Mouse (Mus musculus) forebrain, embryonic 13.5 days (tissue): ENCODE measurements at regions not wholly inside any gene's neighbourhood (a gene's known extent, or its start where the extent isn't known, plus 50 kb on each side); places are given as distances from the start of the nearest gene placed in this dataset.
A peak's percentile ranks its signal among the peaks of the same experiment; 100 is the strongest.

Experiments
- ATAC-seq: fragments of 200-750 bp; cut with Nextera tagmentation; 2 replicates; pipeline ENCODE4 v1.8.0; 2017
- H3K27ac ChIP-seq: fragments of 300-500 bp; sonication (generic); 2 replicates; pipeline ENCODE4 v1.5.1; 2015; ENCODE audit warnings: inconsistent platforms, mild to moderate bottlenecking, moderate library complexity
- H3K27me3 ChIP-seq: fragments of 300-500 bp; sonication (generic); 2 replicates; pipeline ENCODE4 v1.6.1; 2015; ENCODE audit warnings: mild to moderate bottlenecking, inconsistent platforms
- H3K36me3 ChIP-seq: fragments of 300-500 bp; sonication (generic); 2 replicates; pipeline ENCODE4 v1.6.1; 2015; ENCODE audit warnings: mild to moderate bottlenecking, inconsistent platforms; ENCODE audit not compliant: poor library complexity, severe bottlenecking
- H3K4me1 ChIP-seq: fragments of 300-500 bp; sonication (generic); 2 replicates; pipeline ENCODE4 v1.6.1; 2015; ENCODE audit warnings: inconsistent platforms
- H3K4me2 ChIP-seq: fragments of 300-500 bp; sonication (generic); 2 replicates; pipeline ENCODE4 v1.6.1; 2015; ENCODE audit warnings: inconsistent platforms, mild to moderate bottlenecking, moderate library complexity
- H3K4me3 ChIP-seq: fragments of 300-500 bp; sonication (generic); 2 replicates; pipeline ENCODE4 v1.5.1; 2015; ENCODE audit warnings: mild to moderate bottlenecking, inconsistent platforms
- H3K9ac ChIP-seq: fragments of 300-500 bp; sonication (generic); 2 replicates; pipeline ENCODE4 v1.6.1; 2015; ENCODE audit warnings: mild to moderate bottlenecking, inconsistent platforms
- H3K9me3 ChIP-seq: fragments of 300-500 bp; sonication (generic); replicated peaks from 2 replicates; pipeline ENCODE4 v1.6.1; 2016; ENCODE audit warnings: inconsistent platforms
- WGBS: fragments of 180-500 bp; shearing (Covaris S2); methylation state at CpG from one replicate; pipeline ENCODE4 v1.1.7; 2015; 5-methylcytosine and 5-hydroxymethylcytosine counted together

DNA sequence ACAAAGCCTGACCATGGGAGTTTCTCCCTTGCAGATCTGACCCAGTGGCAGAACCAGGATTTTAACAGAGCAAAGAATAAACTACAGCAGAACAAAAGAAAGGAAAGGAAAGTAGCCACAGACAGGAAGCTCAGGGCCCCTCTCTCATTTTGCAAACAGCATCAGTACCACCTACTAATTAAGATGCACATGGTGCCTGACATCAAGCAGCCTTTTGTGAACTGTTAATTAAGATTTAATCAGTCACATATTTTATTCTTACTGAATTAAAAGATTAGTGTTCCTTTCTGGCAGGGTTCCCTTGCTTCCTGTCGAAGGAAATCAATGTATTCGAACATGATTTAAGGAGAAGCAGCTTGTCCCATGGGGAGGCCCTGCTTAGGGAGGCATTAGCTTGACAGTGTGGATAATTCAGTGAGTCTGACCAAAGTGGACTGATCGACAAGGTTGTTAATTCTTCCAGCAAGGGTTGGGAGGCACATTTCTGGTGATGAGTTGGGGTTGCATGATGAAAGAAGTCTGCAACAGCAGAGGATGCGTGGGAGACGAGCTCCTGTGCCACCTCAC, 156.1 kb upstream of the Eef2kmt start:
- Histone ChIP-seq H3K36me3 (no peaks in the 10 kb centered on the region), H3K27ac (no peak overlapping the region), H3K4me2 (no peak overlapping the region), H3K27me3 (no peaks in the 10 kb centered on the region), H3K9me3 (no peaks in the 10 kb centered on the region), H3K9ac (no peak overlapping the region), H3K4me1 (peaks cover 9% of the 10 kb centered on the region; the same call in 1 of the 2 replicates), H3K4me3 (no peak overlapping the region)
- WGBS = 32% methylated on average over 5 of the region's 5 CpGs
- ATAC-seq = no peak

DNA sequence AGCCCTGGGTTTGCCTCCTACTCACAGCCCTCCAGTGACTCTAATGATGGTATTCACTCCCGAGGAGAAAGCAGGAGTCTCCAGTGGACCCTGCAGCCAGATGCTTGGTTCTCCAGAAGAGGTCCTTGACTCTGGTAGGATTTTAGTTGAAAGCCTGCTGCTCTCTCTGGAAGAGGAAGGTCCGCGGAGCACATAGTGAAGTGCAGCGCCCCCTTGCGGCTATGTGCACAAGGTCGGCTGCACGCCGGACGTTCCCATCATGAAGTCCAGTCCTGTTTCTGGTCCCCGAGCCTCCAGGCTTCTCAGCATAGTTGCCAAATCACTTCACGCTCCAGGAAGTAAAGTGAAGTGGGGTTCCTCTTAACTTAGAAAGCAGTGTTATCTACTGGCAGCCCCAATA, 150.9 kb upstream of the Eef2kmt start:
- Histone ChIP-seq H3K27me3 (no peaks in the 10 kb centered on the region), H3K4me2 (no peak overlapping the region), H3K27ac (no peak overlapping the region), H3K9ac (no peak overlapping the region), H3K9me3 (no peaks in the 10 kb centered on the region), H3K4me3 (no peak overlapping the region), H3K4me1 (peaks cover 2% of the 10 kb centered on the region; the same call in 1 of the 2 replicates), H3K36me3 (no peaks in the 10 kb centered on the region)
- WGBS = 6% methylated on average over 11 of the region's 11 CpGs
- no peak for ATAC-seq

DNA sequence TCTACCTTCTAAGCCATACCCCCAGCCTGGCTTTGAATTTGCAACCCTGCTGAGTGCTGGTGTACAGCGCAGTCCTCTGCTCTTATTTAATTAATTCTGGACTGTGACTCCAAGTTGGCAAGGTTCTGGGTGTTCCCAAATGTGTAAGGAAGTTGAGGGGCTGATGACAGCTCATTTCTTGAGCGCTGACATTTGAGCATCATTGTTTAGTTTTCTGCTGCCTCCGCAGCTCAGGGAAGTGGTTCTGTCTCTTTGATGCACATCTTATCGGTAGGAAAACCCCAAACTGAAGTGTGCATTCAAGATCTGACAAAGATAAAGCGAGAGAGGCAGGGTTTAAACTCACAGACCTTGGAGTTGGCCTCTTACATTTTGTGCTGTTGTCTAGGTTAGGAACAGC, 137.6 kb upstream of the Eef2kmt start:
- H3K4me3 ChIP-seq = no peak overlapping the region
- WGBS = 83% methylated on average over 5 of the region's 5 CpGs
- no peak overlapping the region for H3K9ac ChIP-seq
- H3K4me1 ChIP-seq = no peaks in the 10 kb centered on the region
- no peak overlapping the region for H3K27ac ChIP-seq
- no peaks in the 10 kb centered on the region for H3K27me3 ChIP-seq
- no peaks in the 10 kb centered on the region for H3K9me3 ChIP-seq
- no peak for ATAC-seq
- H3K36me3 ChIP-seq = no peaks in the 10 kb centered on the region
- no peak overlapping the region for H3K4me2 ChIP-seq

DNA sequence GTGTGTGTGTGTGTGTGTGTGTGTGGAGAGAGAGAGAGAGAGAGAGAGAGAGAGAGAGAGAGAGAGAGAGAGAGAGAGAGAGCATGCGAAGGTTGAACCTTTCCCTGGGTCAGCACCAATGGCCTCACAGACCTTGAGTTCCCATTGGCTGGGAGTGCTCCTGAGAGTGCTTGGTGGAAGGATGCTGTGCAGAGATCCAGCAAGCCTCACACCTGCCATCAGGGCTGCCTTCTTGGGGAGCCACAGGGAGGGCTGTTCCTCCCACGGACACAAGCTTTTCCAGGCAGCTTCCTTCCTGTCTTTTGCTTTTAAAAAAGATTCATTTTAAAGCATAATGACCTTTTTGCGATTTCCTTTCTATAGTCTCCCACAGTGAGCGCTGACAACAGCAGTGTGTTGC, 127.1 kb upstream of the Eef2kmt start:
- H3K36me3 ChIP-seq = no peaks in the 10 kb centered on the region
- H3K9ac ChIP-seq = no peak overlapping the region
- peaks cover 8% of the 10 kb centered on the region for H3K4me1 ChIP-seq
- no peak for ATAC-seq
- no peak overlapping the region for H3K4me3 ChIP-seq
- H3K9me3 ChIP-seq = no peaks in the 10 kb centered on the region
- WGBS = 40% methylated on average over 4 of the region's 4 CpGs
- H3K27me3 ChIP-seq = no peaks in the 10 kb centered on the region
- H3K27ac ChIP-seq = 0 out of 2 replicates have a peak overlapping the region, but pooled peaks have one; percentile 45
- no peak overlapping the region for H3K4me2 ChIP-seq

DNA sequence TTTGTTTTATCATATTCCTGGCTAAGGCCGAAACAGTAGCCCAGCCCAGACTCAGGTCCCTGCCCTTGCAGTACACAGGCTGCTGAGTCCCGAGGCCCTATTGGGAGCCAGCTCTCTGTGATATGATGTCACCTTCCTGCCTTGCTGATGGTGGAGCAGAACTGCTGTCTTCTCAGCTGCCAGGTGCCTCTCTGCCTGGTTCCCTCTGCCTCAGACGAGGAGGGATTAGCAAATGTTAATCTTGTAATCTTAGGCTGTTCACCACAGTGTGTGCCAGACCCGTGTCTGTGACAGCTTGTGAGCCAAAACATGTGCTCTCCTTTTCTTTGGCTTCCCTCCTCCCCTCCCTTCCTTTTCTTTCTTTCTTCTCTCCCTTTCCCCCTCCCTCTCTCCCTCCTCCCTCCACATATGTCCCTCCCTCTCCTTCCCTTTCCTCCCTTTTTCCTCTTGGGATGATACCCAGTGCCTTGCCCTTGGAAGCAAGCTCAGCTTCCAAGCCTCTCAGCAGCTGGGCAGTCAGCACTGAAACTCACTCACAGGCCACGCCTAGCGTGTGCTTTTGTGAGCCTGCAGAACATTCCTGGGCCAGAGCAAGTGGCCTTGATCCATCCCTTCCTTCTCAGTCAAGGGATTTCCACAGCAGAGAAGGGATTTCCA, 126.6 kb upstream of the Eef2kmt start:
- H3K27ac ChIP-seq = peak overlapping the region; percentile 45; the same call in 1 of the 2 replicates
- no peak overlapping the region for H3K9ac ChIP-seq
- WGBS = 27% methylated on average over 6 of the region's 6 CpGs
- H3K4me1 ChIP-seq = peaks cover 8% of the 10 kb centered on the region
- no peaks in the 10 kb centered on the region for H3K36me3 ChIP-seq
- ATAC-seq = peak; percentile 92
- H3K9me3 ChIP-seq = no peaks in the 10 kb centered on the region
- H3K27me3 ChIP-seq = no peaks in the 10 kb centered on the region
- no peak overlapping the region for H3K4me3 ChIP-seq
- H3K4me2 ChIP-seq = no peak overlapping the region

DNA sequence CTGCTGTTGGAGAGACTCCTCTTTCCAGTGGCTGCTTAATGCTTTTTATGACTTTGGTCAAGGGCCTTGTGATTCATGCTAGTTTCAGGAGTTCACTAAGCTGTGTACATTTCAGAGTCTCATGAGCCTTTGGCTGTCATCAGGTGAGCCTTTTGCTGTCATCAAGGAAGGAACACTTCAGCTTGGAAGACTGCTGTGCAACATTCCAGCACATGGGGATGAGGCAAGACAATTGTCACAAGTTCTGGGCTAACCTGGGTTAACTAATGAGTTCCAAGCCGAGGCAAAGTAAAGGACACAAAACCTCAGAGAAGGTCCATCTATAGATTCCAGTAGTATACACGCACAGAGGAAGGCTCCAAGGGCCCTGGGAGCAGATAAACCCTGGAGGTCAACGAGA, 124.8 kb upstream of the Eef2kmt start:
- Histone ChIP-seq H3K4me1 (peaks cover 8% of the 10 kb centered on the region), H3K9me3 (no peaks in the 10 kb centered on the region), H3K27ac (no peak overlapping the region), H3K4me2 (no peak overlapping the region), H3K36me3 (no peaks in the 10 kb centered on the region), H3K27me3 (no peaks in the 10 kb centered on the region), H3K9ac (no peak overlapping the region), H3K4me3 (no peak overlapping the region)
- 82% methylated on average over 3 of the region's 3 CpGs for WGBS
- ATAC-seq = no peak

DNA sequence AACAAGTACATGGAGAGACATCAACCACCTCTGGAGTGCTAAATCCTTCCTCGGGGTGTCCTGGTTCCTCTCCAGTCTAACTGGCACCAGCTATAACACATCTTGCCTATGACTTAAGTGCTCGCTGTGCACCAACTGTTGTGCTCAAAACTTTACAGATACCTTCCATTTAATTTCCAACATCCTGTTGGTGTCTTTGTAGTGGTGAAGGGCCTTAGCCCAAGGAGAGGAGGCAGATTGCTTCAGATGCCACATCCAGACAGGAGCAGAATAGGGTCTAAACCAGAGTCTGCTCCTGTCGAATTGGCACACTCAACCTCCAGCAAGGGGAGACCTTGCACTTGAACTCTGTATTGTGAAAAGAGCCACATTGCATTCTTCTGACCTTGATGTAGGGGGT, 121.2 kb upstream of the Eef2kmt start:
- H3K4me2 ChIP-seq = no peak overlapping the region
- WGBS = 90% methylated on average over 3 of the region's 3 CpGs
- no peak overlapping the region for H3K4me3 ChIP-seq
- no peaks in the 10 kb centered on the region for H3K4me1 ChIP-seq
- H3K36me3 ChIP-seq = no peaks in the 10 kb centered on the region
- H3K27me3 ChIP-seq = no peaks in the 10 kb centered on the region
- ATAC-seq = no peak
- no peak overlapping the region for H3K27ac ChIP-seq
- H3K9ac ChIP-seq = no peak overlapping the region
- no peaks in the 10 kb centered on the region for H3K9me3 ChIP-seq

DNA sequence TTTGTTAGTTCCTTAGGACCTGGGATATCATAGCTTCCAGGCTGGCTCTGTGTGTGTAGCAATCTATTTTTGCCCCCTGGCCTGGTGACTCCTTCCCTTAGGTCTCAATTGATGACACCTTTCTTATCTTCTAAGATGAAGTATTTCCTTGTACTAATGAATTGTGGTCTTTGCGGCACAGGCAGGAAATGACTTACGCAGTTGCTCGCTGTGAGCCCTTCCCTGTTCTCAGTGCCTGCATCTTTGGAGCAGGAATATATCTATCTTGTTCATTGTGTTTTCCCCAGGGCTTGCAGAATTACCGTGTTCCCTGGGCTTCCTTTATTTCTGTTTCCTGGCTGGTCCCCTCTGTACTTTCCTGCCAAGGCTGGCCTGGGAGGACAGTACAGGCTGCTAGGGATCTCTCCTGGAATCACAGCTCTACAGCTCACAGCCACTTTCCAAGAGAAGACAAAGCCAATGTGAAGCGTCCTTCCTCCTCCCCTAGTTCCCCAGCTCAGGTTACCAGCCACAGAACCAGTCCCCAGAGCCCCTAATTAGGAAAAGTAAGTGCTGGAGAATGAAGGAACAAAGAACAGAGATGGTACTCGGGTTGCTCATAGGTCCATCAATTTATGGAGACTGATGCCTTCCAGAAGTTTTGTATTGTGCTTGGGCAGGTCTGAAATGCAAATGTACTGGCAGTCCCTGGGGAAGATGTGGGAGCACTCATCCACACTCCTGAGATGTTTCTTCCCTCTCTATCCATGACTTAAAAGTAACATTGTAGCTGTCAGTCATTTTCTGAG, 119.2 kb upstream of the Eef2kmt start:
- WGBS = 68% methylated on average over 6 of the region's 6 CpGs

DNA sequence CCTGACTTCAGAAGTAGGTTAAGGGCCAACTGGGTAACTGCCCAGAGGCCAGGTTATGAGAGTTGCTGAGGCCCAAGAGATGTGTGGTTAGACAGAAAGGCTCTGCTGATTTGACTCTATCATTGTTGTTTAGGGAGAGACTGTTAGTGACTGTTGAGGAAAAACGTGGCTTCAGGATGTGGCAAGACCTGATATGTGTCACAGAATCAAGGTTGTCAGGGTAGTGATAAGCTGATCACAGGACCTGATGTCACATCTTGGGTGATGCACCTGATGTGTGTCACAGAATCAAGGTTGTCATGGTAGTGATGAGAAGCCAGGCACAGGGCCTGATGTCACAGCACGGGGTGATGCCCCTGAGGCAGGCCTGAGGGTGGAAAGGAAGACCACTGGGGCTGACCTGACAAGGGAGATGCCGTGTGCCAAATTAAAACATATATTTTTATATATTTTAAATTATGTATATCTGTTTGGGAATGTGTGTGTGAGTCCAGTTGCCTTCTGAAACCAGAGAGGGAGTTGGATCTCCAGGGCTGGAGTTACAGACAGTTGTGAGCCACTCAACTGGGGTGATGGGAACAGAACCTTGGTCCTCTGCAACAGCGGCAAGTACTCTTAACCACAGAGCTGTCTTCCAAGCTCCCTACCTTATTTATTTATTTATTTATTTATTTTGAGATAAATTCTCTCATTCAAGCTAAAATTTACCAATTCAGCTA, 115.6 kb upstream of the Eef2kmt start:
- H3K27me3 ChIP-seq = no peaks in the 10 kb centered on the region

More for the DNA sequence above, 119.2 kb upstream of the Eef2kmt start:
- Histone ChIP-seq H3K36me3 (no peaks in the 10 kb centered on the region), H3K9me3 (no peaks in the 10 kb centered on the region), H3K27me3 (no peaks in the 10 kb centered on the region), H3K4me2 (no peak overlapping the region), H3K4me3 (no peak overlapping the region), H3K9ac (no peak overlapping the region), H3K4me1 (no peaks in the 10 kb centered on the region), H3K27ac (no peak overlapping the region)
- no peak for ATAC-seq

DNA sequence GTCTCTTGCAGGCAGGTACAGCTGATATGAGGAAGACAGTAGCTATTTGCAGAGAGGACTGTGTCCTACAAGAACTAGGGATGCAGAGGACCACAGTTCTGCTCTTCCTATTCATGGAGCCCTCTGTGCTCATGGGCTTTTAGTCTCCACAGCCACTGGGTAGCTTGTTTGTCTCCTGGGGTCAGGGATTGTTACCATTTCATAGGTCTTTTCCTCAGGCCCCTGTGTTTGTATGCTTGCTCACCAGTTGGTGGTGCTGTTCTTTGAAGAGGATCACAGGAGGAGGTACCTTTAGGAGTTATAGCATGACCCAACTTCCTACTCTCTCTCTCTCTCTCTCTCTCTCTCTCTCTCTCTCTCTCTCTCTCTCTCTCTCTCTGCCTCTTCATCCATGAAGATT, 114.7 kb upstream of the Eef2kmt start:
- Histone ChIP-seq H3K4me2 (no peak overlapping the region), H3K9ac (no peak overlapping the region), H3K9me3 (no peaks in the 10 kb centered on the region), H3K4me1 (no peaks in the 10 kb centered on the region), H3K27me3 (no peaks in the 10 kb centered on the region), H3K36me3 (no peaks in the 10 kb centered on the region), H3K27ac (no peak overlapping the region), H3K4me3 (no peak overlapping the region)
- no peak for ATAC-seq

More for the DNA sequence above, 115.6 kb upstream of the Eef2kmt start:
- no peak overlapping the region for H3K27ac ChIP-seq
- H3K9ac ChIP-seq = no peak overlapping the region
- H3K9me3 ChIP-seq = no peaks in the 10 kb centered on the region
- H3K4me3 ChIP-seq = no peak overlapping the region
- no peaks in the 10 kb centered on the region for H3K36me3 ChIP-seq
- no peak for ATAC-seq
- H3K4me1 ChIP-seq = no peaks in the 10 kb centered on the region
- H3K4me2 ChIP-seq = no peak overlapping the region
- whole genome bisulfite sequencing = 91% methylated on average over 4 of the region's 4 CpGs

DNA sequence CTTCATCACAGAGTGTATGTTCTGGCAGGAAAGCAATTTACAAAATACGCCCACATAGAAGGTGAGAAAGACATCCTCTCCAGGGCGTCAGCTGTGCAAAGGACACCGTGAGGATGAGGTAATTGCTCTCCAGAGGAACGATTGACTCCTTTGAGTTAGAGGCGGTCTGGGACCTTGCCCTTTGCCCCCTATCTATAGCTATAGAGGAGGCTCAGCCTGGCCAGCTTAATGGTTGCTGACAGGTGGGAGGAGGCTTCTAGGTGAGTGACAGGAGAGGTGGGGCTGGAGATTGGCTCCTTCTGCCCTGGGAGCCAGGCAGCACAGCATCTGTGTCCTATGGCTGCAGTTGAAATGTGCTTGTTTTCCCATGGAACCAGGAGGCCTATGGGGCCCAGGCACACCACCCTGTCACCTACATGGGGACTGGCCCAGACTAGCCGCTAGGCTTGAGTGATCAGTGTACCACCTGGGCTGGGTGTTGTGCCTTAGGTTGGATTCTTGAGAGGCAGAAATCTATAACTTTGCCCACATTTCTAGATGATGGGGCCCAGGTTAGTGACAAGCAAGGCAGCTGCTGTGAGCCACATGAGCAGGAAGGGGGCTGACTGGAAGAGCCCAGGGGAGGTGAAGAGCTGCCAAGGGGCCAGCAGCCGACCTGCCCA, 113.2 kb upstream of the Eef2kmt start:
- H3K9me3 ChIP-seq = no peaks in the 10 kb centered on the region
- no peak overlapping the region for H3K4me3 ChIP-seq
- H3K27ac ChIP-seq = no peak overlapping the region
- no peaks in the 10 kb centered on the region for H3K36me3 ChIP-seq
- no peaks in the 10 kb centered on the region for H3K4me1 ChIP-seq
- ATAC-seq = no peak
- H3K4me2 ChIP-seq = no peak overlapping the region
- H3K9ac ChIP-seq = no peak overlapping the region
- 29% methylated on average over 7 of the region's 7 CpGs for WGBS
- no peaks in the 10 kb centered on the region for H3K27me3 ChIP-seq

DNA sequence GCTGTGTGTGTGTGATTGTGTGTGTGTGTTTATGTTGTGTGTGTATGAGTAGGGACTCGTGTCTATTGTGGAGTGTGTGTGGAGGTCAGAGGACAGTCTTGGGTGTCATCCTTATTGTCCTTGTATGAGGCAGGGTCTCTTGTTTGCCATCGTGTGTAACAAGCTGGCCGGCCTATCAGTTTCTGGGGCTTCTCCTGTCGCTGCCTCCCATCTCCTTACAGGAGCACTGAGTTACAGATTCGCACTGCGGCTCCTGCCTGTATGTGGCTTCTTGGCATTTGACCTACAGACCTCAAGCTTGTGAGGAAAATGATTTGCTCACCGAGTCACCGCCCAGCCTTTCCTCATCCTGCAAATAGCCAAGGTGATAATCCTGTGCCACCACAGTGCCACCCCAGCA, 112.6 kb upstream of the Eef2kmt start:
- H3K9ac ChIP-seq = no peak overlapping the region
- no peaks in the 10 kb centered on the region for H3K9me3 ChIP-seq
- 74% methylated on average over 8 of the region's 8 CpGs for whole genome bisulfite sequencing
- no peak overlapping the region for H3K4me2 ChIP-seq
- no peak overlapping the region for H3K4me3 ChIP-seq
- H3K4me1 ChIP-seq = no peaks in the 10 kb centered on the region
- H3K36me3 ChIP-seq = no peaks in the 10 kb centered on the region
- no peak overlapping the region for H3K27ac ChIP-seq
- no peaks in the 10 kb centered on the region for H3K27me3 ChIP-seq
- no peak for ATAC-seq
